Mouse (Mus musculus) bone marrow, adult 2 months (tissue): ENCODE data around the gene Tns4.

Source experiments
- CTCF ChIP-seq: fragments of 200-500 bp; IDR thresholded peaks from 2 replicates; pipeline ENCODE4 v1.5.1; 2011; ENCODE audit warnings: low read length, control low read depth; ENCODE audit not compliant: control insufficient read depth, insufficient read depth
- POLR2A ChIP-seq: fragments of 200-500 bp; IDR thresholded peaks from 2 replicates; pipeline ENCODE4 v1.6.1; 2011; ENCODE audit warnings: low read depth, mild to moderate bottlenecking, control low read depth, low read length, borderline replicate concordance; ENCODE audit not compliant: control insufficient read depth

DNA sequence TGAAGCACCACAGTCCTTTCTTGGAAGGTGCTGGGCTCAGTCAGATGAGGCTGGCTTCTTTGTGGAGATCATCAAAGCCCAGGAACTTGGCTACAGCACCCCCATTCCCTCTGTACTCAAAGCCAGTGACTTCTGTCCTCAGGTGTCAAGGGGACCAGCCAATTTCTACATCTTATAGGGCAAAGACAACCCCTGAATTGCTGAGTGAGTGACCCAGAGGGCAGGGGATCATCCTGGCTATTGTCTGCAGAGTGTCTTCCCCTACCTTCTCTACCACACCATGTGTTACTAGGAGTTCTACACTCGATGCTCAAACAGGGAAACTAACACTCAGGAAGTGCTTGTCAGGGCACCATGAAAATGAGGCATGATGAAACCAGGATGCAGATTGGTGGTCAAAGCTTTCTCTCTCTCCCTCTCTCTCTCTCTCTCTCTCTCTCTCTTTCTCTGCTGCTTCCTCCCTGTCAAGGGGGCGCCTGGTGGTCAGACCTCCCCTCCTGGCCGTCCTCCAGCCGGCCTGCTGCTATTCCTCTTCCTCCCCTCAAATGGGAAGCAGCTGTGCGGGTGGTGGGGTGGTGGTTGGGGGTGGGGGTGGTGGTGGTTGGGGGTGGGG lies 44.3 kb upstream of the Tns4 start:
- TF ChIP-seq CTCF (no peak), POLR2A (no peak)
